Mouse (Mus musculus) lung, adult 2 months (tissue): ENCODE measurements around the gene Sgsh.

ENCODE experiments used
- CTCF ChIP-seq: fragments of 200-500 bp; IDR thresholded peaks from 2 replicates; pipeline ENCODE4 v1.5.1; 2011; ENCODE audit warnings: mild to moderate bottlenecking, low read length, control low read depth; ENCODE audit not compliant: insufficient read depth
- POLR2A ChIP-seq: fragments of 200-500 bp; IDR thresholded peaks from 2 replicates; pipeline ENCODE4 v1.6.1; 2011; ENCODE audit warnings: low read depth, mild to moderate bottlenecking, control low read depth, low read length, borderline replicate concordance; ENCODE audit errors: extremely low read depth

DNA sequence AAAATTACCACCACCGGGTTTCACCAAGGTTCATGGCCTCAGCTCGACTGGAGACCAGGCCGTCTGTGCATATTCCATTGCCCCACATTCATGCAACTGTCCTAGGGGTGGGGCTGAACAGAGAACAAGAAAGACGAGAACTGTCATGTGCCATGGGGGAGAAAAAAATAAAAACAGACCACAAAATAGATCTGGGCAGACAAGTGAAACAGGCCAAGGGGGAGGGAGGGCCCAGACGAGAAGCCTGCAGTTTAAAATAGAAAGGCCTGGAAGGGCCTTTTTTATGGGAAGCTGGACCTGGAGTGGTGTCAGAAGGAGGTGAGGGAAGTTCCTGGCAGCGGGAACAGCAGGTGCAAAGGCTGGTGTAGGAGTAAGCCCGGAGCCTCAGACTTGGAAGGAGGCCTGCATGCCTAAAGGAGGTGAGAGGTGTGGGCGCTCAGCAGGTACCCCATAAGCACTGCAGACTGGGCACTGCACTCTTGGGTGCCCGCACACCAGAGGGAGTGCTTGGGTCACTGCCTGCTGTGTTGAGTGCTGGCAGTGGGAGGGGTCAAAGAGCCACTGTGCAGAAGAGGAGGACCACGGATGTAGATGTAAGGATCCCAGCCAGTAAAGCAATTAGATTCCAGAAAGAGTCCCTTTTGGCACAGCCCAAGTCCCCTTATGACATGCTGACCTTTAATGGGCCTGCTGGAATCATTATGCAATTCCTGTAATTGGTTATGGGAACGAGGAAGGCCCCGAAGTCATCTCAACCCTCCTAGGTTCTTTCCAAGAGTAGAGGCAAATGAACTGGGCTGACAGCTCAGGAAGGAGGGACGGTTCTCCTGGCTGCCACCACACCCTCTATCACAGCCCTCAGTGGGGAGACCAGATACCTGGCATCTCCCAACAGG, 48.3 kb downstream of the Sgsh start:
- TF ChIP-seq CTCF = no peak
- TF ChIP-seq POLR2A = no peak
